Mouse (Mus musculus) adrenal gland, postnatal 25 days (tissue): Measurements from ENCODE around the gene Foxa3. TPM values are rescaled to one million over a fixed set of nuclear protein-coding genes. Genes with fewer than 3 reads are reported as not detected.
"Not testable (repeated sequence)": the region's sequence is repeated elsewhere in the genome, so short reads cannot be mapped to it uniquely, and the experiment has no call there.

ENCODE experiments used
- DNase-seq: peaks from one replicate; pipeline ENCODE4 v3.0.0; 2021; ENCODE audit warnings: mixed read lengths
- long read RNA-seq: library from polyadenylated mRNA; stranded (forward); transcript quantifications from one replicate; pipeline ENCODE4 v2.0.0, GENCODE M21; 2021
- total RNA-seq: library from RNA; stranded (reverse); gene quantifications from 2 replicates; pipeline ENCODE4 v1.2.3, GENCODE M21; 2021

Foxa3 gene
- 0.76 TPM in 1 of 2 replicates, not detected in the other for total RNA-seq
- long read RNA-seq, transcript Foxa3-201 (2 exons, 2,037 nt) = major isoform, 58 of 71 reads
- long read RNA-seq, partial matches to known transcripts = 0 of 71 reads
- long read RNA-seq, other reads (novel, unspliced or antisense) = 13 of 71 reads

DNA sequence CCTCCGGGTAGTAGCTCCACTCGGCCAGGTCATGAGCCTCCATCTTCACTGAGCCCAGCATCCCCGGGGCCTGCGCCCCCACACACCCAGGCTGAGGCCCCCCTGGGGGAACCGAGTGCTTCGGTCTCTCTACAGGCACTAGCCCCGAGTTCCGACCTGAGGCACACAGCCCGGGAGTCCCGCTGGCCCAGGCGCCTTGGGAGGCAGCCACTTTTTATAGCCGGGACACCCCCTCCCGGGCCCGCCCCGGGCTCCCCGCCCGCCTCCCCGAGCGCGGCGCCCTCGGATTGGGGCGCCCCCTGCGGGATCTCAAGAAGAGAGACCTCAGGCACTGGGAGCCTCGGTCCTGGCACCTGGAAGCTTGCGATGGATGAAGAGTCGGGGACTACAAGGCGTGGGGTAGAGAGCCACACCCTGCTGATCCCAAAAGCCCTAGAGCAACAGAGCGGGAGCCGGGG, at the start of gene Foxa3:
TSS of gene Foxa3 (minus strand) at position 182 of the 458 bp plus-strand sequence.
- peak; percentile 47 for DNase-seq

DNA sequence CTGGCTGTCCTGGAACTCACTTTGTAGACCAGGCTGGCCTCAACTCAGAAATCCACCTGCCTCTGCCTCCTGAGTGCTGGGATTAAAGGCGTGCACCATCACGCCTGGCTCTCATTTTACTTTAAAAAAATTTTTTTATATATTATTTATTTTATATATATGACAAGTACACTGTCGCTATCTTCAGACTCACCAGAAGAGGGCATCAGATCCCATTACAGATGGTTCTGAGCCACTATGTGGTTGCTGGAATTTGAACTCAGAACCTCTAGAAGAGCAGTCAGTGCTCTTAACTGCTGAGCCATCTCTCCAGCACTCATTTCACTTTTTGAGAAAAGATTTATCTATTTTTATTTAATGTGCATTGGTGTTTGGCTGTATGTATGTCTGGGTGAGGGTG, 47.7 kb upstream of the Foxa3 start:
- not testable (repeated sequence) for DNase-seq

DNA sequence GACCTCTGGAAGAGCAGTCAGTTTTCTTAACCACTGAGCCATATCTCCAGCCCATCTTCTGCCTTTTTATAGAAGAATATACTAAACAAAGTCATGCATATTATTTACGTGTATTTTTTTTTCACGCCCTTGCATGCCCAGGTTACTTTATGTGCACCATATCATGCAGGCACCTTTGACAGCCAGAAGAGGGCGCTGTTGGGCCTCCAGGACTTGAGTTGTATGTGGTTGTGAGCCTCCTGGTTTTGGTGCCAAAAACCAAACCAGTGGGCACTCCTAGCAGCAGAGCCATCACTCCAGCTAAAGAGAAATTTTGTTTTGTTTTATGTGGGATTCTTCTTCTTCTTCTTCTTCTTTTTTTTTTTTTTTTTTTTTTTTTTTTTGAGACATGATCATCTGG, 46.2 kb upstream of the Foxa3 start:
- no peak for DNase-seq

DNA sequence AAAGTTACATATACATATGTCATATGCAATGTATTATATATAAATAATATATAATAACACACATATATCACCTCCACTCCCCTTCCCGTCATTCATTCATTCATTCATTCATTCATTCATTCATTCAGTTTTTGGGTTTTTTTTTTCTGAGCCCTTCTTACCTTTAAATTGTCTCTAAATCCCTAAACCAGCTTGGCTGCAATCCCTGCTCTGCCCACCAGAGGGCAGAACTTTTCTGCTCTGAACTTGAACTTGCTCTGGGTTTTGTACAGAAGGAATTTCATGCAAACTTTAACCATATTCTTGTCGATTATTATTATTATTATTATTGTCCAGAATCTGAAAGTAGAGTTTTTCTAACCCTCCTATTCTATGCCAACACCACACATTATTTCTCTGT, 45.4 kb upstream of the Foxa3 start:
- DNase-seq = peak; percentile 67

DNA sequence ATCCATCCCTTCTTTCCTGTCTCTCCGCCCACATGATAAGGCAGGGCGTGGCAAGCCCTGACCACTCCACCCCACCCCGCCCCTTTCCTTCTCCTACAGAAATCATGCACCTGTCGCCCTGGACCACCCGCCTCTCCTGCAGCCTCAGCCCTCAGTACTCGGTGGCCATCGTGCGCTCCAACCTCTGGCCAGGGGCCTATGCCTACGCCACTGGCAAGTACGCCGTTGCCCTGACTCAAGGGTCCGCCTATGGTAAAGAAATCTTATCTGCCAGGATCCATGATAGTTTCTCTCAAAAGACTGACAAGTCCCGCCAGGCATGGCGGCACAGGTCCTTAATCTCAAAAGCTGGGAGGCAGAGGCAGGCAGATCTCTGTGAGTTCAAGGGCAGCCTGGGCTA, 44.6 kb upstream of the Foxa3 start:
- DNase-seq = no peak

DNA sequence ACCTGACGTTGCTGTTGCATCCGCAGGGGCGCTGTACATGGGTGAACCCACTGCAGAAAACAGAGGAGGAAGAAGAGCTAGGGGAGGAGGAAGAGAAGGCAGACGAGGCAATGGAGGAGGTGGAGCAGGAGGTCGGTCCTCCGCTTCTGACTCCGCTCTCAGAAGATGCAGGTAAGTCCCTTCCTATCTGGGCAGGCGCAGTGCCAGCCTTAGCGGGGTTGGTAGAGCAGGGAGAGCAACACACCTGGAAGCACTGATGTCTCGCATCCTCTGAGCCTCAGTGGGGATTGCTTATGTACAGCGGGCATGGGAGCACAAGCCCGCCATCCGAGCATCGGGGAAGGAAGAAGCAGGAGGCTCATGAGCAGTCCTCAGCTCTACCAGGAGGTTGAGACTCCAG, 43.7 kb upstream of the Foxa3 start:
- DNase-seq = no peak

DNA sequence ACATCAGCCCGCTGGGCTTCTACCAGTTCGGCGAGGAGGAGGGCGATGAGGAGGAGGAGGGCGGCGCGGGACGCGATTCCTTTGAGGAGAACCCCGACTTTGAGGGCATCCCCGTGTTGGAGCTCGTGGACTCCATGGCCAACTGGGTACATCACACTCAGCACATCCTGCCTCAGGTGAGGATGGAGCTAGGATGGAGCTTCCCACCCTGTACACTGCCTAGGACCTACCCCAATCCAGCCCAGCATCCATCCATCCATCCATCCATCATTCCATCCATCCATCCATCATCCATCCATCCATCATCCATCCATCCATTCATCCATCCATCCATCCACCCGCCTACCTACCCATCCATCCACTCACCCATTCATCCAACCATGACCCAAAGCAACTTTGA, 42.6 kb upstream of the Foxa3 start:
- no peak for DNase-seq

DNA sequence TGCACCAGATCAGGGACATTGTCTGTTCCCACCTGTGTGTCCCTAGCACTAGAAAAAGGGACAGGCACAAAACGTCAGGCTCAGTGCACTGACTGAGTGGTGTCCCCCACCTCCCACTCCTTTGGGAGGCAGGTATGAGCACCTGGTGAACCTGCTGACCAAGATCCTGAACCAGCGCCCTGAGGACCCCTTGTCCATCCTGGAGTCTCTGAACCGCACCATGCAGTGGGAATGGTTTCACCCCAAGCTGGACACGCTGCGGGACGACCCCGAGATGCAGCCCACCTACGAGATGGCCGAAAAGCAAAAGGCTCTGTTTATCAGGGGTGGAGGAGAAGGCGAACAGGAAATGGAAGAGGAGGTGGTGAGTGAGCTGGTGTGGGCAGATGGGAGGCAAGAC, 34.1 kb upstream of the Foxa3 start:
- DNase-seq = no peak

DNA sequence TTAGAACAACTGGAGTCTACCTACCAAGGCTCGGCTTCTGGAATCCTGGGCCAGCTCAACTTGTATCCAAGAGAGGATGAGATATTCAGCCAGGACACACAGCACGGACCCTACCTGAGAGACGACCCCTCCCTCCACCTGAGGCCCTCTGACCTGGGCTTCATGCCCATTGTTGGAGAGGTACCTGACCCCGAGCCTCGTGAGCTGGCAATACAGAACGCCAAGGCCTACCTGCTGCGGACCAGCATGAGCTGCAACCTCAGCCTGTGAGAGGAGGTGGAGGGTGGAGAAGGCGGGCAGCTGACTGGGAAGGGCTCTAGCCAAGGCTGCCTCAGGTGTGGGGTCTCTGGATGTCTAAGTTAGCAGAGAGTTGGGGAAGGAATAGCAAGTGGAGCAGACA, 31.8 kb upstream of the Foxa3 start:
- DNase-seq = no peak

DNA sequence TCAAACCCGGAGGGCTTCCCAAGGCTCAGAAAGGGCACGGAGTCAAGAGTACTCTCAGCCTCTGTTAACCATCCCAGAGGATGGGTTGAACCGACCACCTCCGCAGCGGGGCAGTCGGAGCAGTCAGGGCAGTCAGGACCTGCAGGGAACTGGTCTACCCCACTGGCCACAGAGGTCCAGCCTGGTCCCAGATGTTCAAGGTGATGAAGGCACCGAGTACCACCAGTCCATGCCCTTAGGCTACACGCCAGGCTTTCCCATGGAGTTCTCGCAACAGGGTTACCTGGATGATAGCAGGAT, 31.4 kb upstream of the Foxa3 start:
- no peak for DNase-seq

DNA sequence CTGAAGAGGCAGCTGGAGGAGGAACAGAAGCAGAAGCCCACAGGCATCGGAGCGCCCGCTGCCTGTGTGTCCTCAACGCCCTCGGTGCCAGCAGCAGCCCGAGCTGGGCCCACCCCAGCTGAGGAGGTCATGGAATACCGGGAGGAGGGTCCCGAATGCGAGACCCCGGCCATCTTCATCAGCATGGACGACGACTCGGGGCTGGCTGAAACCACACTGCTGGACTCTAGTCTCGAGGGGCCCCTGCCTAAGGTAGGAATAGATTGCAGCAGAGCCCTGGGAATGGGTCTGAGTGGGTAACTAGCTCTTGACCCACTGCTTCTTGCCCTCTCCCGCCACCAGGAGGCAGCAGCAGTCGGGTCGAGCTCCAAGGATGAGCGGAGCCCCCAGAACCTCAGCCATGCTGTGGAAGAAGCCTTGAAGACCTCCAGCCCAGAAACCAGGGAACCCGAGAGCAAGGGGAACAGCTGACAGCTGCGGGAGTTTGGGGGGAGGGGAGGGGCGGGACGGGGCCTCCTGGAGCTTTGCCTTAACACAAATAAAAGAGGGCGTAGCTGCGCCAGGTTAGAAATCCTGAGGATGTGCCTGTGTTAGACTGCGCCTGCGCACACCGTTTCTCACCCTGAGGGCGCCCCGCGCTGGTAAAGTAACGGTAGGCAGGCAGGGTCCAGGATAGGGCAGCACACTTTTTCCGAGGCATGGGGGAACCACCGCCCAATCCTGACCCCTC, 30.9 kb upstream of the Foxa3 start, which contains the start of gene Rsph6a:
TSS of gene Rsph6a (plus strand) at position 644 of the 730 bp plus-strand sequence.
- DNase-seq = no peak

DNA sequence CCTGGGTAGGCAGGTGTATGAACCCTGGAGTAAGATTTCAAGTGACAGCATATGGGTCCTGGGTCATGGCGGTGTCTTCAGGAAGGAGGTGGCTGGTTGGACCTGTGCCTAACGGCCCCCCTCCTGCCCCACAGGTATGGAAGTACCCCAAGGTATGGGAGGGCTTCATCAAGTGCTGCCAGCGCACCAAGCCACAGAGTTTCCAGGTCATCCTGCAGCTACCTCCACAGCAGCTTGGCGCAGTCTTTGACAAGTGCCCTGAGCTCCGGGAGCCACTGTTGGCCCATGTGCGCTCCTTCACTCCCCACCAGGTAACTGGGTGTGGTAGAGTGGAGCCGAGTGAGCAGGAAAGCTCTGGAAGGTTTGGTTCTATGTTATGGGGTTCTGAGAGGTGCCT, 29.8 kb upstream of the Foxa3 start:
- DNase-seq = no peak

DNA sequence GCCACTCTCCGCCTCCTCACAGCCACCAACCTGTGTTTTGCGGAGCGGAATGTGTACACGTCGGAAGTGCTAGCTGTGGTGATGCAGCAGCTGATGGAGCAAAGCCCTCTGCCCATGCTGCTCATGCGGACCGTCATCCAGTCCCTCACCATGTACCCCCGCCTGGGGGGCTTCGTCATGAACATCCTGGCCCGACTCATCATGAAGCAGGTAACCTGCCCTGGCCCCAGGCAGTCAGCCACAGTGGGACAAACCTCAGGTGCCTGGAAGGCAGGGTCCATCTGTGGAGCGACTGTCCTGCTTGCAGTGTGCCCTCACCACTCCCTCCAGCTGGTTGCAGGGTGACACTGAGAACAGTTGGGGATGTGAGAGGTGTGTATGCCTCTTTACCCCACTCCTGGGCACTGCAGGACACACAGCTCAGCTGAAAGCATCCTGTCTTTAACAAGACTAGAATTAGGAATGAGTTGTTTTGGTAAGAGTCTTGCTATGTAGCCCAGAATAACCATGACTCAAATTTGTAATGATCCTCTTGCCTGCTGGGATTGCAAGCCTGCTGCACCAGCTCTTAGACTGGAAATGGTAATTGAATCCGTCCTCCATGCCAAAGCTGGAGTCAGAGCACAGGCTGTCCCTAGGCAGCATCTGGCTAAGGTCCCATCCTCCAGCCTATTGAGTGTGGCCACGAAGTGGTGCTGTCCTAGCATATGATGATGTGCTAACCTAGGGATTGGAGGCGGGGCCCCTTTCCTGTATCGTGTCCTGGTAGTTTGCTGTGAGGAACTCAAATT, 29.2 kb upstream of the Foxa3 start:
- DNase-seq = no peak

DNA sequence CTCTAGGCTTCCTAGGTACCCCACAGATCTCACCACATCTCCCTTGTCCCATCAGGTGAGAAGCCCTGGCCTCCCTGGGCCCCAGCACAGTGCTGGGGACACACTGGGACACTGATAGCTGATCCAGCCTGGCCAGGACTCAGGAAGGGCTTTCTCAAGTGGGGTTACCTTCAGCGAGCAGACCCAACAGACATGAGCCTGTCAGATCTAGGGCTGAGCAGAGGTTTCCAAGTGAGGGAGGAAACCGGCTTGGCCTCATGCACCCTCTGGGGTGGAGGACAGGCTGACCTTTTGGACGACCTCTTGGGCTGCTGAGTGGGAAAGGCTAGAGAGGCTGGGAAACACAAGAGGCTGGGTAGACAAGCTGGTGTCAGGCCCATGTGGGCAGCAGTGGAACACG, 27.8 kb upstream of the Foxa3 start:
- DNase-seq = no peak

DNA sequence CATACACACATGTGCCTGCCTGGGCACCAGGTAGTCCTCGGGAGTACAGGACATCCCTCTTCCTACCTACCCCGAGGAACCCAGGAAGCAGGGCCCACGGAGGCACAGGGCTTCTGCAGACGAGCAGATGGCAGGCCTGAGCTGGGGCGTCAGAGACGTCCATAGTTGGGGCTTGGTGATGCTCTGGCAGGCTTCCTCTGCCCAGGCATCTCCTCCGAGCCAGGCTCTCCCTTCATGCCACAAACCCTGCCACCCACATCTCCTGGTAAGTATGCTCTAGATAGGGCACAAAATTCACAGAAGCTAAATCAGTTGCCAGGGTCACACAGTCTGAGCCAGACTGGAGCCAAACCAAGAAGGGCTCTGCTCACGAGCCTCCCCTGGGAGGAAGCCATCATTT, 26.8 kb upstream of the Foxa3 start:
- DNase-seq = no peak

DNA sequence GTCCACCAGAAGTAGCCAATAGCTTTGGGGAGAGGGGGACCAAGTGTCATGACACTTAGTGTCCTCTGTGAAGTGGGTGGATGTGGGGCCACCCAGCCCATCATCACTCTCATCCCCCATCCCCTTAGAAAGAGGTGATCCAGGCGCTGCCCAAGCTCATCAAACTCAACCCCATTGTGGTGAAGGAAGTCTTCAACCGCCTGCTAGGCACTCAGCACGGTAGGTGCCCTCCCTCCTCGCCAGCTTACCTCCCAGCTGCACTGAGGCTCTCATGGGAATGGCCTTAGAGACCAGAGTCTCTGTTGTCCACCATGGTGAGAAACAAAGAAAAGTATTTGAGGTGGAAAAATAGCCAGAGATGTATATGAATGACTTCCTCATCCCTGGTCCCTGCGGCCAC, 25.9 kb upstream of the Foxa3 start:
- no peak for DNase-seq

DNA sequence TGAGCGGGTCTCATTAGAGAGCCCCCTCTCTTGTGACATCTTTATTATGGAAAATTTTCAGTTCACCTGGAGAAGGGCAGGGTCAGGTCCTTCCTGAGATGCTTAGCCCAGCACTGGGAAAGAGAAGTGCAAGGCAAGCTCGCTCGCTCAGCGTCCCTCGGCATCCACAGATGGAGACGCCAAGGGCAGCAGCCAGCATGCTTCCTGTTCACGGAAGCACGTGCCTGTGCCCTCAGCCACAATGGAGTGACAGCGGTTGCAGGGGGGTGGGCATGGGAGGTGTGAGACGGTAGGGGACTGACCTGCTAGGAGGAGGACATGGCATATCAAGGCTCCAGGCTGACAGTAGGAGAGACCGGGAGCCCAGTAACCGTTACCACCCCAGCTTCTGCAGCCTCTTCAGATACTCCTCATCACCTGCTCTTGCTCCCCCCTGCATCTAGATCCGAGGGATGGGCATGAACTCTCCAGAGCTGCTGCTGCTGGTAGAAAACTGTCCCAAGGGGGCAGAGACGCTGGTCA, 24.7 kb upstream of the Foxa3 start:
- DNase-seq = no peak

DNA sequence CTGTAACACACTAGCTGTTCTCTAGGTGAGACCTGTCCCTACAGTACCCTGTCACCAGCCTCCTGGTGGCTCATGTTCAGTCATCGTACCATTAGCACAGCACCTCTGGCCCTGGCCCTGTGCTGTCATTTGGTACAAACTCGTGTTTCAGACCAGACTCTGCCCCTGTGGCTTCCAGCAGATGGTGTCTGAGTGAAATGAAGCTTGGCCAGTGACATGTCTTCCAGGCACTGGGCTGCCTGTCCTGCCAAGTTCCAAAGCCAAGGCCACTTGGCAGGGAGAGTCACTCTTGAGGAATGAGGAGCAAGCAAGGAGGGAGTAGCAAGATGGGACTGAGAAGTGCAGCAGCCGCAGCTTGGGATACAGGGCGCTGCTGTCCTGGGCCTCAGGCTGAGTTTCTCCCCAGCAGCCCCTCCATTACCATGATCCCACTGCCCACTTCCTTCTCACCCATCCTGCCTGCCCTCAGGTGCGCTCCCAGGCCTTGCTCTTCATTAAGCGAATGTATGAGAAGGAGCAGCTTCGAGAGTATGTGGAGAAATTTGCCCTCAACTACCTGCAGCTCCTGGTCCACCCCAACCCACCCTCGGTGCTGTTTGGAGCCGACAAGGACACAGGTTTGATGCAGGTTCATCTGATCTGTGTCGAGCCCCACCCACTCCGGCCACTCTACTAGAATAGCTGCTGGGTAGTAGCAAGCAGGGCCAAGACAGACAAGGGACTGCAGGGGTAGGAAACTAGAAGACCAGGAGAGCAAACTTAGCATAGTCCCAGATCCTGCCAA, 23.1 kb upstream of the Foxa3 start:
- peak; percentile 73 for DNase-seq

DNA sequence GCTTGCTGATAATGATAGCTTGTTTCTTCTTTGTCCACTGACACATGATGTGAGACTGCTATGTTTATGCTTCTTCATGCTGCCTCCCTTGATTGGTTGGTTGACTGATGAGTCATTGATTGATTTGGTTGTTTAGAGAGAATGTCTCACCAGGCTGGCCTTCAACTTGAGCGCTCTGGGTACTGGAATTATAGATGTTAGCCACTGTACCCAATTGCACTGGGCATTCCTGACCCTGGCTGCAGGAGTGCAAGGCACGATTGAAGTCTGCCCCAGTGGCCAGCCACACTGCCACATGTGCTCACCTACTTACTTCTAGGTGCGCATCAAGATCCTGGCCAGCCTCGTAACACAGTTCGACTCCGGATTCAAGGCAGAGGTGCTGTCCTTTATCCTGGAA, 21.3 kb upstream of the Foxa3 start:
- no peak for DNase-seq

DNA sequence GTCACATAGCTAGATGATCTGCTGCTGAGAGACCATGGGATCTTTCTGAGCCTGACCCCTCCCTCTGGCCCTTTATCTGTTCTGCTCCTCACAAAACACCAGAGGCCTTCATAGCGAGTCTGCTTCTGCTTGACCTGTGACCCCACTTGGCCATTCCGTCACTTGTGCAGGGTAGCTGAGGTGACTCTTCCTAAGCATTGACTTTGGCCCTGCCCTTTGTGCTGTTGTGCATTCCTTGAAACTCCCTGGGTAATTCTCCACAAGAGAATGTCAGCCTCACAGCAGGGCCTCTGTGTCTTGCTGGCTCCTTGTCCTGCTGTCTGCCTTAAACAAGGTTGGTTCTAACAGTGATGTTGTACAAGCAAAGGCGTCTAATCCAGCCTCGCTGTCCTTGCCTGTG, 8.3 kb upstream of the Foxa3 start:
- DNase-seq = no peak

DNA sequence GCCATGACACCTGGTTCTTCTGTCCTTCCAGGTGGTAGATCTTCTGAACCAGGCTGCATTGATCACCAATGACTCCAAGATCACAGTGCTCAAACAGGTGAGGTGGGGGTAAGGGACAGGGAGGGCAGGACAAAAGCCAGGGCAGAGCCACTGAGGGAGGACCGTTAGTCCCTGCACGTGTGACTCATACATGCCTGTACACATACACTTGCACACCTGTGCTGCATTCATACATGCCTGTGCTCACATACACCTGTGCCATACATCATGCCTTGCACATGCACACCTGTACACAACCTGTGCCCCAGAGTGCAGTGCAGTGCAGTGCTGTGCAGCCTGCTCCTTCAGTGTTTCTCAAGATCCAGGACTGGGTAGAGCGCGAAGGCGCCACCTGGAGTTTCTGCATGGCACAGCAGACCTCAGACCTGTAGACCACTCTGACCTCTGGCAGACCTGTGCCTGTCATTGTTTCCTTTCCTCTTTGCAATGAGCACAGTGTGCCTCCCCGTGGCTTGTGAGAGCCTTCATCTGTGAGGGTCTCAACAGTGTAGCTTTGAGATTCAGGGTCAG, 5.8 kb upstream of the Foxa3 start:
- peak; percentile 53 for DNase-seq

DNA sequence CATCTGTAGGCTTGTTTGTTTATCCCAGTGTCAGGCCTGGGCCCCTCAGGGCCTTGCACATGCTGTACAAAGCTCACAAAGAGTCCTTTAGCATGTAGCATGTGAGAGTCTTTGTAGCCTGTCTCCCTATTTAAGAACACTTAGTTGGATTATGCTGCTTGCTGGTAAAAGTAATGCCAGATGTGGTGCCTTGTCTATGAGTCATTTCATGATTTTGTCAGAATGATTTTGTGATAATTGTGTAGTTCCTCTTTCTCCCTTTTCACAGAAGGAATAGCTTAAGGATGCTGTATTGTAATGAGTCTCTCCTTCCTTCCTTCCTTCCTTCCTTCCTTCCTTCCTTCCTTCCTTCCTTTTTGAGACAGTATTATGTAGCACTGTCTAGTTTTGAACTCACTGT, 4.7 kb upstream of the Foxa3 start:
- DNase-seq = no peak
